ENCODE assay signal across 8 mouse cellular contexts in the genomic region with DNA sequence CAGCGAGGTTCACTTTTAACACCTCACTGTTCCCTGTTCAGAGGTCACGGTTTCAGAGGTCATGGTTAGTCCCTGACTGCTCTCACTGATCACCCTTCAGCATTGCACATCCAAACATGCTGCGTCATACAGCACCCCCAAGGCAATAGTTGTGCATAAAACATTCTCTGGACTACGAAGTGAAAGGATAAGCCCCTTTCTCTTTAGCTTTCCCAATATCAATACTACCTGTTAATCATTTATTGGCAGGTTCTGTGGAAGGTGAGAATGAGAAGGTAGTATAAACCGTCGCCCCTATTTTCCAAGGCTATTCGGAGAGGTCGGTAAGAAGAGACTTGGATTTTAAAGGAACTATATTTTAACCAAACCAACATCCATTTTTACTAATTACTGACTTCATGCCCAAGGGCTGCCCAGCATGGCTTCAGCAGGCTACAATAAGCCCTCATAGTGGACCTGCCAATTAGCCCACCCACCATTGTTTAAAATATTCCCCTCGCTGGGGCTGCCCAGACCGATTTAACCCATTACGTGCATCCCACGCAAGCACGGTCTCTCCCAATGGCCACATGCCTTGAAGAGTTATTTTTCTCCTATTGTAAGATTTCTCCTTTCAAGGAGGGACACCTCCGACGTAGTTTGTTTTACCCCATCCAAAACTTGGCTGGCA. TPM values are rescaled to one million over a fixed set of nuclear protein-coding genes. Genes with fewer than 3 reads are reported as not detected.
DNase-seq lines count a peak whose midpoint lies in the region; ATAC-seq and TF ChIP-seq lines count a peak whose summit lies in the region.

No protein-coding gene starts in this region.

- no peak overlapping the region for H3K27ac ChIP-seq in spleen, adult 2 months (ENCODE audit: insufficient read depth, low read length)
- H3K27ac ChIP-seq in cortical plate, adult 2 months (ENCODE audit: insufficient read depth, low read length): no peak overlapping the region
- peak overlapping the region; percentile 98 for H3K27ac ChIP-seq in liver, adult 2 months (replicated peaks; ENCODE audit: insufficient read depth, low read depth, low read length)

- 12% methylated on average over 15 of the region's 15 CpGs for WGBS in spleen, adult 2 months
- 3% methylated on average over 15 of the region's 15 CpGs for WGBS in liver, adult 2 months

- no peaks in the 10 kb centered on the region for H3K36me3 ChIP-seq in spleen, adult 2 months (ENCODE audit: control insufficient read depth, insufficient read depth, low read length)
- peaks cover 14% of the 10 kb centered on the region for H3K36me3 ChIP-seq in liver, adult 2 months (ENCODE audit: control insufficient read depth, insufficient read depth, low read length)

- no peak for TF ChIP-seq CTCF in spleen, adult 2 months (IDR thresholded peaks at IDR 0.05; ENCODE audit: extremely low read depth, insufficient read depth, insufficient read length, insufficient replicate concordance)
- TF ChIP-seq CTCF in cortical plate, adult 2 months (IDR thresholded peaks at IDR 0.05; ENCODE audit: extremely low read depth, insufficient read depth, low read length): no peak
- TF ChIP-seq CTCF in liver, adult 2 months (IDR thresholded peaks at IDR 0.05; ENCODE audit: low read depth, low read length): no peak

- H3K4me1 ChIP-seq in spleen, adult 2 months (ENCODE audit: control insufficient read depth, insufficient read depth, insufficient read length): no peaks in the 10 kb centered on the region
- no peaks in the 10 kb centered on the region for H3K4me1 ChIP-seq in cortical plate, adult 2 months (ENCODE audit: control insufficient read depth, insufficient read depth, low read length)
- peaks cover 5% of the 10 kb centered on the region; the same call in 1 of the 2 replicates for H3K4me1 ChIP-seq in liver, adult 2 months (ENCODE audit: control insufficient read depth, insufficient read depth, low read length)

- no peaks in the 10 kb centered on the region for H3K27me3 ChIP-seq in spleen, adult 2 months (ENCODE audit: control insufficient read depth, insufficient read depth, low read length)
- no peaks in the 10 kb centered on the region for H3K27me3 ChIP-seq in liver, adult 2 months (ENCODE audit: control insufficient read depth, insufficient read depth, low read length)

- peak overlapping the region; percentile 66 for H3K4me3 ChIP-seq in spleen, adult 2 months (ENCODE audit: extremely low read depth, insufficient read depth, insufficient read length)
- peak overlapping the region; percentile 90 for H3K4me3 ChIP-seq in cortical plate, adult 2 months (ENCODE audit: insufficient read depth, low read length)
- H3K4me3 ChIP-seq in liver, adult 2 months (ENCODE audit: insufficient read depth, low read depth, low read length): peak overlapping the region; percentile 67

- peak; percentile 60 to 66 for ATAC-seq in hematopoietic stem cell, adult 5-6 weeks (replicated peaks in 1 of 2; ENCODE audit: insufficient read depth in 1 of 2, low FRiP score in 2 of 2, low TSS enrichment in 1 of 2, low read depth in 1 of 2, poor library complexity in 2 of 2, severe bottlenecking in 2 of 2)

- DNase-seq in spleen, adult 2 months (ENCODE audit: low read depth in 1 of 2, low spot score in 2 of 2): no peak
- no peak for DNase-seq in spleen, postnatal 14 days (ENCODE audit: low spot score in 2 of 2)
- peak; percentile 99 for DNase-seq in liver, adult 2 months (ENCODE audit: extremely low read depth, low read depth, low spot score)
- DNase-seq in retina, embryonic 14.5 days (ENCODE audit: low spot score): peak; percentile 49
- no peak for DNase-seq in urinary bladder, postnatal 10 days (ENCODE audit: low spot score)
- no peak for DNase-seq in layer of hippocampus, postnatal 10 days (ENCODE audit: low spot score in 2 of 2)

- peaks cover 3% of the 10 kb centered on the region; the same call in 1 of the 2 replicates for H3K79me2 ChIP-seq in liver, adult 2 months (ENCODE audit: control insufficient read depth, insufficient read depth, low read length)

- H3K9ac ChIP-seq in liver, adult 2 months (ENCODE audit: low read depth, low read length): peak overlapping the region; percentile 81

- TF ChIP-seq POLR2A in spleen, adult 2 months (IDR thresholded peaks at IDR 0.05; ENCODE audit: low read depth, low read length): no peak
- no peak for TF ChIP-seq POLR2A in cortical plate, adult 2 months (IDR thresholded peaks at IDR 0.05; ENCODE audit: extremely low read depth, insufficient read depth, low read length)
- no peak for TF ChIP-seq POLR2A in liver, adult 2 months (IDR thresholded peaks at IDR 0.05; ENCODE audit: extremely low read depth, insufficient read depth, low read length)

RNA-seq across cellular contexts. Expression of a gene that starts 0.6 kb away (rescaled TPM):
- 0.35 and 0.47 TPM in 2 replicates for polyA plus RNA-seq in spleen, adult 2 months (2012; rRNA removed)
- 5.3 TPM in 2 replicates for polyA plus RNA-seq in cortical plate, adult 2 months (2012; rRNA removed)
- 8.9 and 12.6 TPM in 2 replicates for total RNA-seq in hematopoietic stem cell, adult 5-6 weeks (2017)
- total RNA-seq in liver, adult 2 months (2014; rRNA removed): 48.0 and 48.3 TPM in 2 replicates
- 13.6 and 16.7 TPM in 2 replicates for polyA plus RNA-seq in liver, adult 2 months (2012; rRNA removed)
- total RNA-seq in layer of hippocampus, postnatal 10 days (2021): 1 to 10 TPM; 7.7 to 9.2 TPM

RNA-seq across cellular contexts. Expression of a gene that starts 21.4 kb away (rescaled TPM):
- polyA plus RNA-seq in spleen, adult 2 months (2012; rRNA removed): 0.19 TPM in 1 of 2 replicates, not detected in the other
- 9.3 and 10.5 TPM in 2 replicates for polyA plus RNA-seq in cortical plate, adult 2 months (2012; rRNA removed)
- total RNA-seq in hematopoietic stem cell, adult 5-6 weeks (2017): not detected in 2 replicates
- not detected in 2 replicates for total RNA-seq in liver, adult 2 months (2014; rRNA removed)
- not detected in 2 replicates for polyA plus RNA-seq in liver, adult 2 months (2012; rRNA removed)
- 1 to 10 TPM; 1.1 to 1.7 TPM for total RNA-seq in layer of hippocampus, postnatal 10 days (2021)

Comparison
In these comparisons a context has a peak if more than half of its experiments do, and no peak if none do; other contexts are left out.
1. DNase-seq: peak in liver, adult 2 months (single experiment) and retina, embryonic 14.5 days (single experiment); none in spleen, adult 2 months (0 of 2), spleen, postnatal 14 days (0 of 2), urinary bladder, postnatal 10 days (single experiment) and layer of hippocampus, postnatal 10 days (0 of 2).
2. Peak in every context shown above with its lines, with median percentiles within 50 percentile points of each other: H3K4me3 ChIP-seq.